In genomic region chr1:43139587-43140266, GRCm38 (mm10) we compare ENCODE assay signal across 9 mouse cellular contexts. TPM values are rescaled to one million over a fixed set of nuclear protein-coding genes. Genes with fewer than 3 reads are reported as not detected.
A peak's percentile ranks its signal among the peaks of the same experiment; 100 is the strongest.
DNase-seq lines count a peak whose midpoint lies in the region; ATAC-seq lines count a peak whose summit lies in the region.
"Had no signal": no experiment of that assay in that cellular context is flagged by ENCODE, and none has a peak within 500 bp of the region (broad histone marks: within the 10 kb centered on the region; RNA-seq: fewer than 3 reads in every experiment).

No protein-coding gene starts in this region.

- H3K4me3 ChIP-seq in heart, embryonic 13.5 days, result no peak overlapping the region
- H3K4me3 ChIP-seq in kidney, embryonic 16.5 days (ENCODE audit: low read length), result no peak overlapping the region
- H3K4me3 ChIP-seq in liver, embryonic 11.5 days (ENCODE audit: low read depth, low read length), result no peak overlapping the region
- H3K4me3 ChIP-seq in stomach, embryonic 14.5 days (ENCODE audit: low read depth, low read length), result no peak overlapping the region
- H3K4me3 ChIP-seq: erythroblast, embryonic 14.5 days had no signal

- H3K27me3 ChIP-seq in heart, embryonic 13.5 days (replicated peaks), result no peaks in the 10 kb centered on the region
- no peaks in the 10 kb centered on the region for H3K27me3 ChIP-seq in kidney, embryonic 16.5 days (ENCODE audit: insufficient read depth, low read length)
- no peaks in the 10 kb centered on the region for H3K27me3 ChIP-seq in liver, embryonic 11.5 days (replicated peaks; ENCODE audit: control insufficient read depth, insufficient read depth, low read length)
- no peaks in the 10 kb centered on the region for H3K27me3 ChIP-seq in stomach, embryonic 14.5 days (ENCODE audit: control insufficient read depth, insufficient read depth, low read length)

- H3K9ac ChIP-seq in heart, embryonic 13.5 days, result no peak overlapping the region
- H3K9ac ChIP-seq in kidney, embryonic 16.5 days (replicated peaks; ENCODE audit: low read length), result no peak overlapping the region
- H3K9ac ChIP-seq in liver, embryonic 11.5 days (ENCODE audit: low read depth, low read length), result no peak overlapping the region
- H3K9ac ChIP-seq in stomach, embryonic 14.5 days (replicated peaks; ENCODE audit: low read depth, low read length), result no peak overlapping the region

- H3K36me3 ChIP-seq in heart, embryonic 13.5 days, result peaks cover 93% of the 10 kb centered on the region
- peaks cover 17% of the 10 kb centered on the region for H3K36me3 ChIP-seq in kidney, embryonic 16.5 days (ENCODE audit: insufficient read depth, low read length)
- no peaks in the 10 kb centered on the region for H3K36me3 ChIP-seq in liver, embryonic 11.5 days (ENCODE audit: control insufficient read depth, insufficient read depth, low read length)
- H3K36me3 ChIP-seq in stomach, embryonic 14.5 days (ENCODE audit: control insufficient read depth, insufficient read depth, low read length), result peaks cover 39% of the 10 kb centered on the region

- peak; percentile 92 for DNase-seq in CD4-positive, CD25-positive, alpha-beta regulatory T cell, adult 2 months (ENCODE audit: low read depth, low spot score)
- DNase-seq in brain, adult 2 months (ENCODE audit: low read depth, low spot score), result peak; percentile 94
- peak; percentile 81 for DNase-seq in liver, embryonic 11.5 days (ENCODE audit: low spot score)
- peak; percentile 96 for DNase-seq in neural tube, embryonic 10.5 days (ENCODE audit: extremely low spot score, low spot score)

- no peaks in the 10 kb centered on the region for H3K9me3 ChIP-seq in heart, embryonic 13.5 days
- no peaks in the 10 kb centered on the region for H3K9me3 ChIP-seq in kidney, embryonic 16.5 days (ENCODE audit: low read length)
- H3K9me3 ChIP-seq in liver, embryonic 11.5 days (ENCODE audit: control insufficient read depth, low read length), result no peaks in the 10 kb centered on the region
- H3K9me3 ChIP-seq in stomach, embryonic 14.5 days (ENCODE audit: control insufficient read depth, low read depth, low read length), result no peaks in the 10 kb centered on the region

- WGBS in heart, embryonic 13.5 days, result 48% methylated on average over 8 of the region's 8 CpGs
- 52% methylated on average over 8 of the region's 8 CpGs for WGBS in kidney, embryonic 16.5 days
- 49% methylated on average over 8 of the region's 8 CpGs for WGBS in liver, embryonic 11.5 days
- 46% methylated on average over 8 of the region's 8 CpGs for WGBS in stomach, embryonic 14.5 days

- peak; percentile 80 for ATAC-seq in erythroblast, adult 5-6 weeks (replicated peaks; ENCODE audit: low FRiP score, poor library complexity, severe bottlenecking)
- ATAC-seq in heart, embryonic 13.5 days (ENCODE audit: extremely low read depth, insufficient number of reproducible peaks, low FRiP score, low TSS enrichment), result peak; percentile 11; the same call in 1 of the 2 replicates
- ATAC-seq in kidney, embryonic 16.5 days (ENCODE audit: low FRiP score, low TSS enrichment), result peak; percentile 73
- ATAC-seq in liver, embryonic 11.5 days (replicated peaks; ENCODE audit: low FRiP score), result peak; percentile 71
- ATAC-seq in stomach, embryonic 14.5 days (ENCODE audit: insufficient number of reproducible peaks, insufficient read depth, low FRiP score, low read depth), result peak; percentile 76

- H3K4me1 ChIP-seq in heart, embryonic 13.5 days, result peaks cover 51% of the 10 kb centered on the region
- H3K4me1 ChIP-seq in kidney, embryonic 16.5 days (ENCODE audit: insufficient read depth, low read length), result 0 out of 2 replicates have a peak, but pooled peaks cover 4% of the 10 kb centered on the region
- H3K4me1 ChIP-seq in liver, embryonic 11.5 days (replicated peaks; ENCODE audit: control insufficient read depth, insufficient read depth, low read length), result no peaks in the 10 kb centered on the region
- 0 out of 2 replicates have a peak, but pooled peaks cover 2% of the 10 kb centered on the region for H3K4me1 ChIP-seq in stomach, embryonic 14.5 days (ENCODE audit: control insufficient read depth, insufficient read depth, low read length)

- H3K27ac ChIP-seq in heart, embryonic 13.5 days (replicated peaks), result peak overlapping the region; percentile 41
- H3K27ac ChIP-seq in kidney, embryonic 16.5 days (ENCODE audit: low read length), result no peak overlapping the region
- no peak overlapping the region for H3K27ac ChIP-seq in liver, embryonic 11.5 days (ENCODE audit: low read depth, low read length)
- H3K27ac ChIP-seq in stomach, embryonic 14.5 days (ENCODE audit: low read length), result no peak overlapping the region

- H3K4me2 ChIP-seq in heart, embryonic 13.5 days, result no peak overlapping the region
- no peak overlapping the region for H3K4me2 ChIP-seq in kidney, embryonic 16.5 days (replicated peaks; ENCODE audit: low read depth, low read length)
- H3K4me2 ChIP-seq in liver, embryonic 11.5 days, result no peak overlapping the region
- H3K4me2 ChIP-seq in stomach, embryonic 14.5 days (replicated peaks; ENCODE audit: low read depth, low read length), result no peak overlapping the region

RNA-seq across cellular contexts. Expression of gene AI597479, which starts 41.2 kb away (rescaled TPM):
- total RNA-seq in erythroblast, adult 5-6 weeks (2015; ENCODE audit: low replicate concordance), result 2.5 and 6.5 TPM in 2 replicates
- 3.5 and 5.0 TPM in 2 replicates for total RNA-seq in erythroblast, adult 5-6 weeks (2017; ENCODE audit: low replicate concordance)
- polyA plus RNA-seq in heart, embryonic 13.5 days (2015; fragmentation: Nextera tagmentation; extraction: Ambion mirVana), result 20.4 and 21.7 TPM in 2 replicates
- polyA plus RNA-seq in kidney, embryonic 16.5 days (2015; fragmentation: Nextera tagmentation; extraction: Ambion mirVana), result 36.4 and 36.8 TPM in 2 replicates
- polyA plus RNA-seq in liver, embryonic 11.5 days (2014; fragmentation: Nextera tagmentation; extraction: Ambion mirVana), result 21.5 and 24.0 TPM in 2 replicates
- 26.8 and 28.5 TPM in 2 replicates for polyA plus RNA-seq in stomach, embryonic 14.5 days (2014; fragmentation: Nextera tagmentation; extraction: Ambion mirVana)

RNA-seq across cellular contexts. Expression of gene Tgfbrap1, which starts 41.3 kb away (rescaled TPM):
- total RNA-seq in erythroblast, adult 5-6 weeks (2015; ENCODE audit: low replicate concordance), result 6.9 and 8.5 TPM in 2 replicates
- total RNA-seq in erythroblast, adult 5-6 weeks (2017; ENCODE audit: low replicate concordance), result 3.5 and 5.4 TPM in 2 replicates
- 6.2 and 7.0 TPM in 2 replicates for polyA plus RNA-seq in heart, embryonic 13.5 days (2015; fragmentation: Nextera tagmentation; extraction: Ambion mirVana)
- 10.8 and 13.1 TPM in 2 replicates for polyA plus RNA-seq in kidney, embryonic 16.5 days (2015; fragmentation: Nextera tagmentation; extraction: Ambion mirVana)
- 11.4 and 11.7 TPM in 2 replicates for polyA plus RNA-seq in liver, embryonic 11.5 days (2014; fragmentation: Nextera tagmentation; extraction: Ambion mirVana)
- 14.5 and 15.0 TPM in 2 replicates for polyA plus RNA-seq in stomach, embryonic 14.5 days (2014; fragmentation: Nextera tagmentation; extraction: Ambion mirVana)

RNA-seq across cellular contexts. Expression of gene Fhl2, which starts 57.1 kb away (rescaled TPM):
- not detected in 2 replicates for total RNA-seq in erythroblast, adult 5-6 weeks (2015; ENCODE audit: low replicate concordance)
- 1.0 TPM in 1 of 2 replicates, not detected in the other for total RNA-seq in erythroblast, adult 5-6 weeks (2017; ENCODE audit: low replicate concordance)
- polyA plus RNA-seq in heart, embryonic 13.5 days (2015; fragmentation: Nextera tagmentation; extraction: Ambion mirVana), result 228 and 259 TPM in 2 replicates
- 101 and 104 TPM in 2 replicates for polyA plus RNA-seq in kidney, embryonic 16.5 days (2015; fragmentation: Nextera tagmentation; extraction: Ambion mirVana)
- 6.1 and 9.3 TPM in 2 replicates for polyA plus RNA-seq in liver, embryonic 11.5 days (2014; fragmentation: Nextera tagmentation; extraction: Ambion mirVana)
- 97.4 and 105 TPM in 2 replicates for polyA plus RNA-seq in stomach, embryonic 14.5 days (2014; fragmentation: Nextera tagmentation; extraction: Ambion mirVana)
- polyA plus RNA-seq: erythroblast, embryonic 14.5 days had no signal

Comparison
In these comparisons a context has a peak if more than half of its experiments do, and no peak if none do; other contexts are left out.
1. ATAC-seq: peak in every context shown above with its lines; median percentile 80 in erythroblast, adult 5-6 weeks; 76 in stomach, embryonic 14.5 days; 73 in kidney, embryonic 16.5 days; 71 in liver, embryonic 11.5 days; 11 in heart, embryonic 13.5 days.